Mouse (Mus musculus) urinary bladder, postnatal 14 days (tissue): ENCODE results near the gene Map4k3.
A peak's percentile ranks its signal among the peaks of the same experiment; 100 is the strongest.
"Not testable (repeated sequence)": the region's sequence is repeated elsewhere in the genome, so short reads cannot be mapped to it uniquely, and the experiment has no call there.

ENCODE experiments used
- DNase-seq: peaks from one replicate; pipeline ENCODE4 v3.0.0; 2021; ENCODE audit warnings: low spot score

The Map4k3 gene

DNA sequence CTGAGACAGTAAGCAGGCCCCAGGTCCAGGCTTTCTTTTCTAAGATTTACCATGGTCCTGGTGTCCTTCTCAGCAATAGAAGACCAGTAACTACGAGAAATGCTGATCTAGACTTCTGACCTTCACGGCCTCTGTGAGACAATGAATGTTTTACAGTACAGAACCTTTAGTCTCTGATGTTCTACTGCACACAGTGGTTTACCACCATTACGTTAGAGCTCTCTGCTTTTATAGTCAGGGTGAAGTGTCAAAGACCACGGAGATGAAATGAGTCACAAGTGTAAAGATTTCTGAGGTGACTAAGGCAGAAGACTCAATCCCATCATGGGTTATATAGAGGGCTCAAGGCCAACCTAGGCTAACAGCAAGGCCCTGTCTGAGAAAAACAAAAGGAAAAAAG lies 95.9 kb downstream of the Map4k3 start:
- no peak for DNase-seq

DNA sequence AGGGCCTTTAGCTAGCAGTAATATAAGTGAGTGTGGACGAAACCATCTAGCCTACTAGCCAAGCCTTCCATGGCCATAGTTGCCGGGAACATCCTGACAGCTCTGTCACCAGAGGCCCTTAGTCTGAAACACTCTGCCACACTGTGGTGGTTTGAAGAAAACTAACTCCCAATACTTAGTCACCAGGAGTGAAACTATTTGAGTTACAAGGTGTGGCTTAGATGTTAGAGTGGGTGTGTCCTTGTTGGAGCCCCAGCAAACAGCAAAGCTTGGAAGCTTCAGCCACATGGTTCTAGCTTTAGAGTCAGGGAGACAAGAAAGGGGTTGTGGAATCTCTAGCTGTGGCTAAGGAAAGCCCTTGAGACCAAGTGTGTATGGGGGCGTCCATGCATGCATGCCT lies 97.3 kb downstream of the Map4k3 start:
- no peak for DNase-seq

DNA sequence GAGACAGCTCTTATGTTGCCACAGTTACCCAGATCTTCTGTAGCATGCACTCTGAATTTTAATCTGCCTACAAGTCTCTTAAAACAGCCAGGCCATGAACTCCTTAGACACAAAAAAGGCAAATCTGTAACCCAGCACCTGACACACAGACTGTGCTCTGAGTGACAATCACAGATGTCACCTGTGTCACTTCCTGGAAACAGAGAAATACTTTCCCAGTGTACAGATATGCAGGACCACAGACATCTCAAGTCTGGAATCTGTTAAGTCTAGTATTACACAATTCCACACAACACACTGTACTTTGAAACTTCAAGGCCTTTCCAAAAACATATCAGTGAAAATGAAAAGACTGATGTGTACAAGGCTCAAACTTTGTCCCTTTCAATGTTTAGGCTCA lies 103.3 kb downstream of the Map4k3 start:
- DNase-seq = no peak

DNA sequence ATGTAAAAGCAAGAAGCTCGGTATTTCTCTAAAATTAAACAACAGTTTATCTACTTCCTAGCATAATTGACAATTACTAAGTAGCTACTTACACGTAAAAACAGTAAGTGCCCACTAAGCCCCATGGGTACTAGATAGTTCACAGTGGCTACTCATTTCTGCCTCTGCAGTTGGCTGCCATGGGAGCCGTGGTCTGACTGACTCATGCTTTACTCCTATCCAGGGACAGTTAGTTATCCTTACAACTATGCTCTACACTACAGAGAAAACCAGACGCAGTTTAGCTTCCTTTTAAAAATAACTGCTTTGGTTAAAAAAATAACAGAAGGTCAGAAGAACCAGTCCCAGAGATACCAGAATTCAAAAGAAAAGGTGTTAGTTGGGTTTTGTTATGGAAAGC lies 106.6 kb downstream of the Map4k3 start:
- no peak for DNase-seq

DNA sequence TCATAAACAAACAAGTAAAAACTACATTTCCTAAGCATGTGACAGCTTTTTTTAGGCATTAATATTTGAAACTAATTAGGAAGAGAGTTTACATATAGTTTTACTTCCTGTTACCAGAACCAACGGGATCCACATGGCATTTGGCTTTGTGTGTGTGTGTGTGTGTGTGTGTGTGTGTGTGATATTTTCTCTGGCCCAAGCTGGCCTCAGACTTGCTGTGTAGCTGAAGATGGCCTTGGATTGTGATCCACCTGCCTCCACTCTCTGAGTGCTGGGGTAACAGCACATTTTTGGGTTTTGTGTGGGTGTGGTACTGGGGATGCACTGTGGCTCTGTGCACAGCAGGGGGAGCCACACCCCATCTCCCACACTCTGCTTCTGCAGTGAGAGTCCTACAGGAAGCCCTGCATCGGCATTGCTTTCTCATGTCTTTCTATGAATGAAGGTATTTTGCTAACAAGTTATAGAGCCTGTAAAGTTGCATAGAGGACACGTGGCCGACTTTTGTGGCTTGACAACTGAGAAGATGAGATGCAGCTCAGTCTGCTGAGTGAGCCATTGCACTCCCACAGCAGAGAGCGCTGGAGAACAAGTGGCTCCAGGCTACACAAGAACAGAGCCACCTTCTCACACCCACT lies 107.4 kb downstream of the Map4k3 start:
- peak; percentile 57 for DNase-seq

DNA sequence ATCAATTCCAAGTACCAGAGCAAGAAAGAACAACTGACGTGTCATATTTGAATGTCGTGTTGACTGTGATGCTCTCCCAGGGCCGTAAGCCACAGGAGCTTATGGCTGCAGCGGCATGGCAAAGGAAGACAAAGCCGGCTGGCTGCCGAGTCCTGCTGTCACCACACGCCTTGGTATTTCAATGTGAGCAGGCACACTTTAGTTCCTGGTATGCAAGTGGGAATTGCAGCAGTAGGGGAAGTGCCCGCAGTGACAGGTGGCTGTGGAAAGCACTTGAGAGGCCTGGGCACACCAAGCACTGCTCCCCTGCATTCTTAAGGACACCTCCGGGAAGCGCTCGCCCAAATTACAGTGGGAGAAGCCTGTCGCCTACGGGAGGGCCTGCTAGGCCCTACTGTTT lies 108.7 kb downstream of the Map4k3 start:
- DNase-seq = no peak

- no peak for DNase-seq
Measured at GRCm38 (mm10) chr17:80618890-80619289, 109.4 kb downstream of the Map4k3 start.

- no peak for DNase-seq
Measured at GRCm38 (mm10) chr17:80603806-80604205, 124.5 kb downstream of the Map4k3 start.

- no peak for DNase-seq
Measured at GRCm38 (mm10) chr17:80603079-80603625, 125.1 kb downstream of the Map4k3 start.

DNA sequence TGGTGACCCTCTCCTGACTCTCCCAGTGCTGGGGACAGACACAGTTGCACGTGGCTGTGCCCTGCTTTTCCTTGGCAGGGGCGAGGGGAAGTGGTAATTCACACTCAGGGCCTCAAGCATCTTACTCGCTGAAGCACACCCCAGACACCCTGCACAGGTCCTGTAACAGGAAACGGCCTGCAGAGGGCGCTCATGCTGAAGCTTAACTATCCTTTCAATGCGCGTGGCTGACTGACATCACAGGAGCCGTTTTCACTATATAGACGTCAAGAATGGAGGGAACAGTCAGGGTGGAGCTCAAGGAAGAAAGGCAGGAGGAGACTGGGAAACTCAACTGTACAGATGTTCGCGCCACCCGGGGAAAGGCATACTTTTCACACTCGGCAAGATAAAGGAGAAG lies 126.9 kb downstream of the Map4k3 start:
- DNase-seq = peak; percentile 29

- DNase-seq = no peak
Measured at GRCm38 (mm10) chr17:80583051-80583450, 145.2 kb downstream of the Map4k3 start.

GRCm38 (mm10) chr17:80579901-80580300 lies 148.4 kb downstream of the Map4k3 start:
- no peak for DNase-seq

- DNase-seq = no peak
Measured at GRCm38 (mm10) chr17:80579089-80579488, 149.2 kb downstream of the Map4k3 start.

DNA sequence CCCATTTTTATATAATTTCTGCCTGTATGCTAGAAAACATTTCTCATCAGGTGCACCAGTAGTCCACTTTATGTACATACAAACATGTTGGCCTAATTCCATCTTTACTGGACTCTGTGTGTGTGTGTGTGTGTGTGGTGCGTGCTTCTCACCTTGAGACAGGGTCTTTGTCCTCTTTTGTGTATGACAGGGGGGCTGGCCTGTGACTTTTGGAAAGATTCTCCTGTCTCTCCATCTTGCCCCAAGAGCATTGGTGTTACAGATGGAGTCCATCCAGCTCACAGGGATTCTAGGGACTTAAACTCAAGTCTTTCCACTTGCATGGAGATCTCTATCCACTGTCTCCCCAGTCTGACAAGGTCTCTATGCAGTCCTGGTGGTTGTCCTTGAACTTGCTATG lies 150.2 kb downstream of the Map4k3 start:
- no peak for DNase-seq

DNA sequence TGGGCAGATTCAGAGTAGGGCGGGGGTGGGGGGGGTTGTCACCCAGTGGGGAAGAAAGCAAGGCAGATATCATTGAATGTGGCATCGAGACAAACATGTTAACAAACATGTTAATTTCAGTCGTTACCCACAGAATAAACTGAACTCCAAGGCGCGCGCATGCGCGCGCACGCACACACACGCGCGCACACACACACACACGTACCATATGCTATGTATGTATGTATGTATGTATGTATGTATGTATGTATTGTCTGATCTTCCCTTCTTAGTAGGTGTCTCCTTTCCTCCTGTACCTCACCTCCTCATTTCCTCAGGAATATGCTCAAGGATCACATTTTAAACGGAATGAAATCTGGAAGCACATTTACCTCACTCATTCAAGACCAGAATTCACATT lies 150.6 kb downstream of the Map4k3 start, which contains the start of gene Cdkl4:
Gene Cdkl4 (minus strand): TSS at position 175 of the 400 bp plus-strand sequence.
- no peak for DNase-seq

- peak; percentile 31 for DNase-seq
Measured at GRCm38 (mm10) chr17:80577214-80577613, 151.1 kb downstream of the Map4k3 start.

GRCm38 (mm10) chr17:80575008-80575407 lies 153.3 kb downstream of the Map4k3 start:
- DNase-seq = no peak

GRCm38 (mm10) chr17:80574471-80574965 lies 153.8 kb downstream of the Map4k3 start:
- DNase-seq = no peak

- no peak for DNase-seq
Measured at GRCm38 (mm10) chr17:80572187-80572935, 155.9 kb downstream of the Map4k3 start.

DNA sequence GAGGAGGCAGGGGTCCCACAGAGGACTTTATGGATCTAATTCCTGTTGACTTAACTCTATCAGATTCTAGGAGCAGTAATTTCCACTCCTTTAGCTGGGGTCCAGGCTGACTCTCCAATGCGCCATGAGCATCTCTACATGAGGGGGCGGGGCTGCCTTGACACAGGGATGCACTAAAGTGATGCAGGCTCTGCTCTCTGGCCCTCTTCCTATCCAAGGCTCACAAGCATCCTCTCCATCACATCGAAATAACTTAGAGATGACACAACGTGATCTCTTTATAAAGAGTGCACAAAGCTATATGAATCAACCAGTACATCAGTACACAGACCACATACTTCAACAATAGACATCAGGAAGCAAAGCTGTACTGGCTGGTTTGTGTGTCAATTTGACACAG lies 156.8 kb downstream of the Map4k3 start:
- DNase-seq = no peak

DNA sequence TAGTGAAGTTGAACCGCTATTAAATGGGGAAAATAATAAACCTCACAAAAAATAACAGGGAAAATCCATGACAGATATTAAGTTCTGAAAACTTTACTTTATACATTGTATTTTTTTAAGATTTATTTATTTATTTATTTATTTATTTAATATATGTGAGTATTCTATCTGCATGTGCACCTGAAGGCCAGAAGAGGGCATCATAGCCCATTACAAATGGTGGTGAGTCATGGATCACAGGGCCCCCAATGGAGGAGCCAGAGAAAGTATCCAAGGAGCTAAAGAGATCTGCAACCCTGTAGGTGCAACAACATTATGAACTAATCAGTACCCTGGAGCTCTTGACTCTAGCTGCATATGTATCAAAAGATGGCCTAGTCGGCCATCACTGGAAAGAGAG lies 158.6 kb downstream of the Map4k3 start:
- not testable (repeated sequence) for DNase-seq

DNA sequence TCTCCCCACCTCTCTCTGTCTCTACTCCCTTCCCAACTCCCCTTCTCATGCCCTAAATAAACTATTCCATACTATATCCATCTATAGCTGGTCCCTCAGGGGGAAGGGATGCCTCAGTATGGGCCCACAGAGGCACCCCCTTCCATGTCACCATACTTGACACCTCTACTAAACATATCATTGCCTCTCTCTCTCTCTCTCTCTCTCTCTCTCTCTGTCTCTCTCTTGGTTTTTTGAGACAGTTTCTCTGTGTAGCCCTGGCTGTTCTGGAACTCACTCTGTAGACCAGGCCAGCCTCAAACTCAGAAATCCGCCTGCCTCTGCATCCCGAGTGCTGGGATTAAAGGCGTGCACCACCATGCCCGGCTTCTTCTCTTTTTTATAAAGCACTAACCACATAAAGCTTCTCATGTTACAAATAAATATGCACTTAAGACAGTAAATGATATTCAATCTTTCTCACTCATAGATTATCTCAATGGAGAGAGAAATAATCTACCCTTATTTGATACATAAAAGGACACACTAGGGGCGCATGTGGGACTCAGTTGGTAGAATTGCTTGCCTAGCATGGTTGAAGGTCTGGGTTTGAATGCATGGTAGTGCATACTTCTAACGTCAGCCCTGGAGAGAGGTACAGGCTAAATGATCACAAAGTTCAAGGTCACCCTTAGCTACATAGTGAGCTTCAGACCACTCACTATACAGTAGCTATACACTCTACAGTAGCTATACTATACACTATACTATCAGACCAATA lies 159.3 kb downstream of the Map4k3 start:
- DNase-seq = no peak
